Mouse (Mus musculus) cerebellum, adult 9-11 months (tissue): Measurements from ENCODE around the gene Smyd3.

Experiments used
- DNase-seq: peaks from one replicate; pipeline ENCODE4 v3.0.0; 2022

Gene Smyd3

GRCm38 (mm10) chr1:179152376-179152775 lies 365.5 kb downstream of the Smyd3 start:
- DNase-seq = no peak

GRCm38 (mm10) chr1:179151275-179151674 lies 366.6 kb downstream of the Smyd3 start:
- DNase-seq = no peak

GRCm38 (mm10) chr1:179149468-179150140 lies 368.2 kb downstream of the Smyd3 start:
- DNase-seq = no peak

- DNase-seq = no peak
These were observed 371.1 kb downstream of the Smyd3 start for GRCm38 (mm10) chr1:179146730-179147167.

GRCm38 (mm10) chr1:179143154-179143832 lies 374.5 kb downstream of the Smyd3 start:
- no peak for DNase-seq

- peak; percentile 72 for DNase-seq
These were observed 375.7 kb downstream of the Smyd3 start for GRCm38 (mm10) chr1:179142177-179142576.

- DNase-seq = no peak
These were observed 376.7 kb downstream of the Smyd3 start for GRCm38 (mm10) chr1:179141071-179141650.

- DNase-seq = no peak
These were observed 380.7 kb downstream of the Smyd3 start for GRCm38 (mm10) chr1:179137145-179137477.

- peak; percentile 83 for DNase-seq
These were observed 381.2 kb downstream of the Smyd3 start for GRCm38 (mm10) chr1:179136461-179137144.

- no peak for DNase-seq
These were observed 387.8 kb downstream of the Smyd3 start for GRCm38 (mm10) chr1:179129995-179130394.

- no peak for DNase-seq
These were observed 391.6 kb downstream of the Smyd3 start for GRCm38 (mm10) chr1:179126287-179126686.

- DNase-seq = peak; percentile 81
These were observed 395.2 kb downstream of the Smyd3 start for GRCm38 (mm10) chr1:179122476-179123229.

- no peak for DNase-seq
These were observed 397.4 kb downstream of the Smyd3 start for GRCm38 (mm10) chr1:179120217-179120966.

GRCm38 (mm10) chr1:179118673-179119072 lies 399.2 kb downstream of the Smyd3 start:
- DNase-seq = no peak

GRCm38 (mm10) chr1:179116729-179117663 lies 400.8 kb downstream of the Smyd3 start:
- no peak for DNase-seq

- no peak for DNase-seq
These were observed 402.9 kb downstream of the Smyd3 start for GRCm38 (mm10) chr1:179114833-179115495.

GRCm38 (mm10) chr1:179114385-179114784 lies 403.5 kb downstream of the Smyd3 start:
- DNase-seq = no peak

GRCm38 (mm10) chr1:179108759-179109158 lies 409.1 kb downstream of the Smyd3 start:
- DNase-seq = no peak

- DNase-seq = no peak
These were observed 409.8 kb downstream of the Smyd3 start for GRCm38 (mm10) chr1:179107761-179108694.
